Mouse (Mus musculus): ENCODE data around the gene Ankrd61.

The Ankrd61 gene

DNA sequence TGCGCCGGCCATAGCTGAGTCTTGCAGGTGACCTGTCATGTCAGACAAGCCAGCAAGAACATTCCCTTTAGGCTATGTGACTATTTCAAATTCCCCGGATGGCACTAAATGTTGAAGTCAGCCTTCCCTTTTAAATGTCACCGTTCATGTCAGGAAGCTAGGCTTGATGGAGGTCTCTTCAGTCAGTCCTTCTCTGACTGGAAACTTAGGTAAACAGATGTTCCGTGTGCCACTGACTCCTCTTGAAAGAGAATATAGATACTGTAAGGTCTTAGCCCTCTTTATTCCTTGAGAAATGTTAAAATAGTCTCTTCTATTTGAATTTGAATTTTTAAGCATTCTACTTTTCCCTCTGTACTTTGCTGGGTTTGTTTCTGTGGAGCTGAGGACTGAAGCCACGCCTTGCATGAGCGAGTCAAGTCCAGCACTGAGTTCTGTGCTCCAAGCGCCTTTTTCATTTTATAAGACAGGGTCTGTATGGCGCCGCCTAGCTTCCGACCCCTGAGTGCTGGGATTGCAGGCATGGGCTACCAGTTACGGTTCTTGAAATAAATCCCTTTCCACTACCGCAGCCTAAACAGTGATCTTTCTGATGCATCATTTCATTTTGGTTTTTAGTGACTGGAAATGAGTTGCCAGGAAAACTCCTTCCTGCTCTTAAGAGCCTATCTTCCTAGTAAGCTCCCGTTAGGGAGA, at the start of gene Ankrd61:
Gene Ankrd61, minus strand, starts transcription at position 51 of the 696 bp plus-strand sequence.
- DNase-seq (ENCODE audit: low read depth) = no peak

DNA sequence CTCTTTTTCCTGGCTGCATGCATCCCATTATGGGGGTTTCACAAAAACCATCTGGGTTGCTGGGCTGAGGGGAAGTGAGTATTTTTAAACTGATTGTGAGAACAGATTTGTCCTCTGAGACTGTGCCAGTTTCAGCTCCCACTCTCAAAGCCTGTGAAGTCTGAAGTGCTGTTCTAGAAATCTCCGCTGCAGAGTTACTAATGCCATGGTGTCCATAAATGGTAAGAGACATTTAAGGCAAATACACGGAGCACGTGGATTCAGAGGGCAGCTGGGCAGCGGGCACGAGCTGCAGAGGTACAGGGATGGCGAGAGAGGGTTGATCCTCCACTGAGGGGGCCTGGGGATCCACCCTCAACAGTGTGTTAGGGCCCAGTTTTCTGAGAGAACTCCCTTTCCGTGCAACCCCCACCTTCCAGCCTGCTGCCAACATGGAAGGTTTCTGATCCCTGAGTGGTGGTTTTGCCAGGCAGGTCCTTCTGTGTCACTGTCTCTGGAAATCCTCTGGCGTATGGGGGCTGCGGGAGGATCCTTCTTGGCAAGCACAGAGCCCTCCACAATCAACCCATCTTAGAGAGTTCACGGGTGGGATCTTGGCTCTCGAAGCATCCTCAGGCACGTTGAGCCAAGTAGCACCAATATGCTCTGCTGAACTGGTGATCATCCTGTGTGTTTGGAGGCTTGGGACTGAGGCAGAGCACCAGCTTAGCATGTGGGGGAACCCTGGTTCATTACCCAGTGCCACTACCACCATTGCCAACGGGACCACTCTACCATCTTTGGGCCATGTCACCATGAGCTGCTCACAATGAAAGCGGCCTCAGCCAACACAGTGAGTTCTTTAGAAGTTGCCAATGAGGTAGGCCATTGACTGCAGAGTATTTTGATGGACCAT, 46.0 kb upstream of the Ankrd61 start:
- DNase-seq (ENCODE audit: low read depth) = no peak

DNA sequence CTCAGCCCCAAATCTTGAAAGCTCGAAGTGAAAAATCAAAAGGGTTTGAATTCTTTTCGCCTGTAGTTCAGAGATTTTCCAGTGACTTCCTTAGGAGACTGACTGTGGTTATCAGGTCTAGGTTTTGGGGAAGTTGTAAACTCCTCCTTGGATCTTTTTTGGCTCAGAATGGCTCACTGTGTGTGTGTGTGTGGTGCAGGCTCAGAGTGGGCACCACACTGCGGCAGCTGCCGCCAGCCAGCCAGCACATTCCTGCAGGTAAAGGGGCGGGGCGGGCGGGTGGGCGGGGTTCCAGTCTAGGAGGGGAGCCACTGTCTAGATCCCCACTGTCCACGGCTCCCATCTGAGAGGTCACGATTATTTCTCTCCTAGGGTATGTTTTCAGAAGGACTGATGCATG, 44.1 kb upstream of the Ankrd61 start:
- DNase-seq (ENCODE audit: low read depth) = no peak

DNA sequence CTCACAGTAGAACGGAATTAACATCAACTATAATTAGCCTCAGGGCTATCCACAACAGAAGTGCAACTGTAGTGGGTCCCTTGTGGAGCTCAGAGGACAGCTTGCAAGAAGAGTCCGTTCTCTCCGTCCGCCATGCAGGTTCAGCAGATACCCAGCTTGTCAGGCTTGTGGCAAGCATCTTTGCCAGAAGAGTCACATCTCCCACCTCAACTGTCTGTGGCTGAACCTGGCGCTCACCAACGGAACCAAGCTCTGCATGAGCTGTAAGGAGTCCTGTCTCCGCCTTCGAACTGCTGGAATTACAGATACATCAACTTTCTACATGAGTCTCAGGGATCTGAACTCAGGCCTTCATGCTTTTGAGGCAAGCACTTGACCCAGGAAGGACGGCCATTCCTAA, 38.7 kb upstream of the Ankrd61 start:
- DNase-seq (ENCODE audit: low read depth) = no peak

DNA sequence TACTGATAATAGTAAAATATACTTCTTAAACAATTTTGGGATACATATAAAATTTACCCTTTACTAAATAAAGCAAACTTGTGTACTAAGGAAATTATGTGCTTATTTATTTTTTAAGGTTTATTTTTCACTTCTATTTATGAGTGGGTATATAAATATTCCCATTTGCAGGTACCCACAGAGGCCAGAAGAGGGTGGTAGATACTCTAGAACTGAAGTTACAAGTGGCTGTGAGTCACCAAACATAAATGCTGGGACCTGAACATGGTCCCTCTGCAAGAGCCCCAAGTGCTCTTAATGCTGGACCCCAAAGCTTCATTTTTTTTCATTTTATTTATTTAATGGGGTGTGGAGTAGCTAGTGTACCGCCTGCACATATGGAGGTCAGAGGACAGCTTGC, 36.4 kb upstream of the Ankrd61 start:
- DNase-seq (ENCODE audit: low read depth) = no peak

DNA sequence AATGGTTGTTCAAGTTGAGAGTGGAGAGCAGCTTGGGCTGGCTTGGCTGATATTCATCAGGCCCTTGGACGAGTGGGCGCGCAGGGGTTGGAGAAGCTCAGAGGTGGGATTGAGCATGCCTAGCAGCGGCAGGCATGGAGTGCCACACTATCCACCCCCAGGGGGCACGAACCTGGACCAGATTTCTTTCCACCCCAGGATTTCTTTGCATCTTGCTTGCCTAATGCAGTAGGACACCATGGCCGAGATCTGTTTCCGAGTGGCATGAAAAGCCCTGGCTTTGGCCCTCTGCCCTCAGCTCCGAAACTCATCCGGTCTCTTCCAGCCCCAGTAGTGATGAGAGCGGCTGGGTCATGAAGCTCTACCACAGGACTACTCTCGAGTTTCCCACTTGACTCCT, 35.9 kb upstream of the Ankrd61 start:
- no peak for DNase-seq (ENCODE audit: low read depth)

DNA sequence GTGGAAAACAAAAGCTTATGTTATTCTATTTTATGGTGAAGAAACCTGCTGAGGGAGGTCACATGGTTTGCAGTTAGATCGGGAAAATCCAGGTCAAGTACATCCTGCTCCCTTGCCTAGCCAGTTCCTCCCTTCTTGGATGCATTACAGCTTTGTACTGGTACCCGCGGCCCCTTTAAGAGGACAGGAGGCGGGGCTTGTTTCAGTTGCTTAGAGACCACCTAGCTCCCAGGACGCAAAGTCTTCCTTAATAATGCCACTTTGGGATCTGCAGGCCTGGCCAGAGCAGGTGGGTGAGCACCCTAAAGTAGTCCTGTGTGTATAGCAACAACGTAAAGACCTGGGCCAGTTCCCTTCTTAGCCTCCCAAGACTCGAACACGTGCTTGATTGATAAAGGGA, 35.3 kb upstream of the Ankrd61 start, which contains the start of gene Rsph10b:
Gene Rsph10b, plus strand, starts transcription at position 205 of the 400 bp plus-strand sequence.
- no peak for DNase-seq (ENCODE audit: low read depth)

DNA sequence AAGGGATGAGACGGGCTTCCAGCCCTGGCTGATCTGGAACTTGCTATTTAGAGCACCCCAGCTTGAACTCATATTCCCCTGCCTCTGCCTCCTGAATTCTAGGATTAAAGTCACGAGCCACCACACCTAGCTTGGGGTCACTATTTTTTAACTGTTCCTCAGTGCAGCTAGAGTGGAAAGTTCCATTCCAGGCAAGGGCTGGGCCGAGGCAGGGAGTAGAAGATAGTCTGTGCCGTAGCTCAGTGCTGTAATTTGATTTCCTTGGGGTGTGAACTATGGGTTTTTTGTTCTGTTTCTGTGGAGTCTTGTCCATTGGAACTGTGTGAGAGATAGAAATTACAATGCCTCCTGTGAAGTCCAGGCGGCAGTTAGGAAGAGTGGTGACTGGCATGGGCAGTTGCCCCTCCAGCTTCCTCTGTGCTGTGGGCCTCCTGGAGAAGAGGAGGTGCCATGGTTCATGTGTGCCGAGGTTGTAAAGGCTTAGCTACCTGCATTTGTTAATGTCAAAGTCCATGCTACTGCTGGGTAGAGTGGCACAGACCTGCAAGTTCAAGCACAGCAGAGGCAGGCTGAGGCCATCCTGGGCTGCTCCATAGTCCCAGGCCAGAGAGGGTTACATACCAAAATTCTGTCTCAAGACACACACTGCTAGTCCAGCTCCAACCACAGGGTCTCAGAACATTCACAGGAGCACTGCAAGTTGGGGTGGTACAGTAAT, 34.5 kb upstream of the Ankrd61 start:
- DNase-seq (ENCODE audit: low read depth) = no peak

DNA sequence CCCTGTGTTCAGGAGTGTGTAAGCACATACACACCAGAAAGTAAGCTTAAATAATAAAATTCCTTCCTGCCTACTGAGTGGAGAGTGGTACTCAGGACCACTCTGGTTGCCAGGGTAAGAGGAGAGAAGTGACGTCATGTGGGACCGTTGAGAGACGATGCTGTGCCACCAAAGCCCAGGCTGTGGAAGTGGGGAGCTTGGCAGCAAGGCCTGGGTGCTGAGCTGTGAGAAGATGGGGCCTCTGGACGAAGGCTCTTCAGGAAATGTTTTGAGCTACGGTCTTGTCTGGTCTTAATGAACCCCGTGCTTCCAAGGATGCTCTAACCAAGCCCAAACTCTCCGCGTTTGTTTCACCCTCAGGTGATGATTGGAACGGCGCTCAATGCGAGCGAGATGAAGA, 33.2 kb upstream of the Ankrd61 start:
- no peak for DNase-seq (ENCODE audit: low read depth)

DNA sequence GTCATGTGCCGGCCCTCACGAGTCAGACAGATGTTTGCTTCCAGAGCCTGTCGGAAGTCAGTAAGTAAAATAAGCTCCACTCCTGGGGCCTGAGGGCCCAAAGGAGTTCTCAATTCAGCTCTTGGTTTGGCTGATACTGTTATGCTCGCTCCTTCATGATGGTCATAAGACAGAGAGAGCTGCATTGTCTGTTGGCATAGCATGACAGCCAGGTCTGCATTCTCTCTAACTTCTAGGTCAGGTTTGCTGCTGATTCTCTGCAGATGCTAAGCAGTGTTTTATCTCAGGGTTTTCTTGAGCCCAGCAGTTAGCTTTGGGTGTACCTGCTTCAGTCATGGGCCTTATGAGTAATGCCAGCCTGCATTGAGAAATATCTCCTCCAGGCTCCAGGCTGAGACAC, 31.8 kb upstream of the Ankrd61 start:
- no peak for DNase-seq (ENCODE audit: low read depth)

DNA sequence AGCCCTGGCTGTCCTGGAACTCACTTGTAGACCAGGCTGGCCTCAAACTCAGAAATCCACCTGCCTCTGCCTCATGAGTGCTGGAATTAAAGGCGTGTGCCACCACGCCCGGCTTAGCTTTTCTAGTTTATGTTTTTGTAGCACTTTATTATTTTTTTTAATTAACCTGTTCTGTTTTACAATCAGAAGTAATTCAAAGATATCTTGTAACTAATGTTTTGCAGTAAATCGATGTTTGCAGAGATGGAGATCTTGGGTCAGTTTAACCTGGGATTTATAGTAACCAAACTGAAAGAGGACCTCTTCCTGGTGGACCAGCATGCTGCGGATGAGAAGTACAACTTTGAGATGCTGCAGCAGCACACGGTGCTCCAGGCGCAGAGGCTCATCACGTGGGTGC, 30.4 kb upstream of the Ankrd61 start, which contains the start of gene Gm42421:
Gene Gm42421, plus strand, starts transcription at position 301 of the 400 bp plus-strand sequence.
- DNase-seq (ENCODE audit: low read depth) = no peak

DNA sequence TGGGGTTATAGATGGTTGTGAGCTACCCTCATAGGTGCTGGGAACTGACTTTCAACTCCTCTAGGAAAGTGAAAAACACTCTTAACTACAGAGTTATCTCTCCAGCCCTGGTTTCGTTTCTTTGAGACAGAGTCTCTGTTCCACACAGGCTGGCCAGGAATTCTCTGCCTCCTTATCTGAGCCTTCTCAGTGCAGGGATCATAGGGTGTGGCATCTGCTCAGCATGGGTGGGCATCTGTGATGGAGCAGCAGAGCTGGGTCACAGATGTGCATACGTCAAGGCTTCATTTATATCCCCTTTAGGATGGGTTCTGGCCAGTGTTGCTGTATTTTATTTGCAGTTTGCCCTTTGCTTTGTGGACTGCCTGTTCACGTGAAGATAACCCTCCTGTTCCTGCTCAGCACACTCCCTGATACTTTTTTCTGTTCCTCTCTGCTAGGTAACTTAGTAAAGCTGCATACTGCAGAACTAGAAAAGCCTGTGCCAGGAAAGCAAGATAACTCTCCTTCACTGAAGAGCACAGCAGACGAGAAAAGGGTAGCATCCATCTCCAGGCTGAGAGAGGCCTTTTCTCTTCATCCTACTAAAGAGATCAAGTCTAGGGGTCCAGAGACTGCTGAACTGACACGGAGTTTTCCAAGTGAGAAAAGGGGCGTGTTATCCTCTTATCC, 27.4 kb upstream of the Ankrd61 start:
- DNase-seq (ENCODE audit: low read depth) = no peak

DNA sequence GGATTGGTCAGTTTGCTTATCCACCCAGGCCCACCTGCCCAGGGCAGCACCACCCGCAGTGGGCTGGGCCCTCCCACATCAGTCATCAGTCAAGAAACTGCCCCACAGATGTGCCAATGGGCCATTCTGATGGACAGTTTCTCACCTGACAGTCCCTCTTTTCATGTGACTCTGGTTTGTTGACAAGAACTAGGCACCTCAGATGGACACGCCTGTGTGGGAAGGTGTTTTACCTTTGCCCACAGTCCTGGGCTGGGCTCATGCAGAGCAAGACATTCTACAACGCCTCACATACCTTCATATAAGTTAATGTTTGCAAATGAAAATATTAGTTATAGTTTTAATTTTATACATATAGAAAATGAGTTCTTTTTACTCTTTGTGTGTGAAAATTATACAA, 20.6 kb upstream of the Ankrd61 start:
- no peak for DNase-seq (ENCODE audit: low read depth)

DNA sequence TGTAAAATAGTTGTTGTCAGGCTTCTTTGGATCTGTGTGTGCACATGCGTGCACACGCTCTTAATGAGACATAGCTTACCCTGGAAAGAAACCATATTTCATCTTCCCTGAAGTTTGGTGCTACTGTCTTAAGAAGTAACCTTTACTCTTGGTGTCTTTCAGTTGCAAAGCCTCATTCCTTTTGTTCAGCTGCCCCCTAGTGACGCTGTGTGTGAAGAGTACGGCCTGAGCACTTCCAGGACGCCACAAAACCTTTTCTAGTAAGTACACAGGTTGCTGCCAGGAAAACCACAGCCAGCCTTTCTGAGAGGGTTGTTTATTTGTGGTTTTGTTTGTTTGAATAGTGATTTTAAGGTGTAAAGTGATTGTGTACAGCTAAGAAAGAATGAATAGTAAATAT, 19.9 kb upstream of the Ankrd61 start:
- peak; percentile 61 for DNase-seq (ENCODE audit: low read depth)

DNA sequence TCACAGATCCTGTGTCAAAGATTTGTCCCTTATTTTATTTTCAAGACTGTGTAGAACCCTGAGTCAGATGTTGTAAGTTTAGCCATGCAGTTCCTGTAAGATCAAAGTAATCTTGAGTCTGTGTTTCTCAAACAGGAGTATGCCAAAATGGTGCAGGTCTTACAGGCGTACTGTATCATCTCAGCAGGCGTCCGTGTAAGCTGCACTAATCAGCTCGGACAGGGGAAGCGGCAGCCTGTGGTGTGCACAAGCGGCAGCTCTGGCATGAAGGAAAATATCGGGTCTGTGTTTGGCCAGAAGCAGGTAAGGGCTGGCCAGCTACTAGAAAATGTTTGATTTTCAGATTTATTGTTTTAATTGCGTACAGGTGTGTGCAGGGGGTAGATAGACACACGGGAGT, 18.7 kb upstream of the Ankrd61 start:
- DNase-seq (ENCODE audit: low read depth) = no peak

DNA sequence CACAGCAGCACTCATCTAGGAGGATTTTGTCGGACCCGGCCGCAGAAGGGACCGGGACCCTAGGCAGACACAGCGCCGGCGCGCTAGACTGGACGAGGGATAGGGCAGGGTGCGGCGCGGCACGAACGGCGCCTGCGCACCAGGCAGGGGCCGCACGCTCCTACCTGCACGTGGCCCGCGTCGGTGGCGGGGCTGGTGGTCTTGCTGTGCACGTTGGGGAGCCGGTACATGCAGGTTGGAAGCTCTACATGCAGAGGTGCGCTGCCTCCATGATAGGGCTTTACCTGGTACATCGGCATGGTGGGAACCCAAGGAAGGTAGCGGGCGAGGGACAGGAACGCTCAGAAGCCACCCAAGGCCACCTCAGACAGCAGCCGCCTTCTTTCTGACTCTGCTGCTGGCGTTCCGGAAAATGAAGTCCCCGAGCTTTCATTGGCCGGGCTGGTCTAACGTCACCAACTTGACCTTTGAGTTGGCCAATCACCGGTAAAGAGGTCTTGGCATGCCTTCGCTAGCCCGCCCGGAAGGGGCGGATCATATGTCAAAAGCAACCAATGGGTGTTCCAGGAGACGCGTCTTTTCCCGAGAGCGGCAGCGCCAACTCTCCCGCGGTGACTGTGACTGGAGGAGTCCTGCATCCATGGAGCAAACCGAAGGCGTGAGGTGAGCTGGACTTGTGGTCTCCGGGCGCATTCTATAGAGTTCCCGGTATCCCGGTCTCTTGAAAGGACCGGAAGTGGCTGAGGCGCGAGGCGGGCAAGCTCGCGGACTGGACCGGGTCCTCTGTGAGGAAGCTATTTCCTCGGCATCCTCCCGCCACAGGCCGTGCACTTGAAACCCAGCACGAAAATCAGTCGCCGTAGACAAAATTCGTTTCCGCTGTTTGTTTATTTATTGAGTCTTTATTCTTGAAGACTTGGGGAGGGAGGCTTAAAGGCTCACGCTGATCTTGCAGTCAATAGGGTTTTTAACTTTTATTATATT, 12.2 kb upstream of the Ankrd61 start, which contains the start of the genes Aimp2 and Pms2:
Gene Aimp2, minus strand, starts transcription at position 431 of the 984 bp plus-strand sequence.
Gene Pms2, plus strand, starts transcription at position 548 of the 984 bp plus-strand sequence.
- peak; percentile 98 for DNase-seq (ENCODE audit: low read depth)

DNA sequence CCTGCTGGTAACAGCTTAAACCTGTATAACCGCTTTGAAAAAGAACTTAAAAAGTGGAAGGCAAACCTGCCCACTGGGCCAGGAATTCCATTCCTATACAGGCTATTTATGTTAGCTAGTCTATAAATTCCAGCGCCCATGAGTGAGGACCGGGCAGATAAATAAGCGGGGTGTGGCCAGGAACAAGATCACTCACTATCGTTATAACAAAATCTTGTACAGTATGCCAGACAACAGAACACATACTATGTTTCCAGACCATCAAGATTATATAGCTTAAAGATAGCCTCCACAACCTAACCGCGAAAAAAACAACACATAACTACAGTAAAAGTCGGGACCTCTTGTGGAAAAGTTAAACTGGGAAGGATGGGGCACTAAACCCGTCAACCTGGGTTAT, 11.4 kb upstream of the Ankrd61 start:
- DNase-seq (ENCODE audit: low read depth) = no peak

DNA sequence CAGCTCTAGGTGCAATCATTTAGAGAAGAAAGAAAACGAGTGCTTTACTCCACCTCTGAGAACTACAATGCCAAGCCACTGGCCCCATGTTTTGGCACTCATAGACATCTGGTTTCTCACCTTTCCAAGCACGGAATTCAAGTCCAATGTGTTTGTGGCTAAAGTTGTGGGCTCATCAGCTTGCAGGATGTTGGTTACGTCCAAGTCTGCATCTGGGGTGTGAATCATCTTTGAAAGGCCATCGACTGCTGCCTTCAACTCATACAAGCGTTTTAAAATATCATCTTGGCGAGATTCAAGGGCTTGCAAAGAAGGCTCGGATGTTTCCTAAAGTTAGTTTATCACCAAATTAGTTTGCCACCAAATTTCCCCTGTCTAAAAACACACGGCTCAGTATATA, 8.9 kb upstream of the Ankrd61 start:
- DNase-seq (ENCODE audit: low read depth) = no peak

DNA sequence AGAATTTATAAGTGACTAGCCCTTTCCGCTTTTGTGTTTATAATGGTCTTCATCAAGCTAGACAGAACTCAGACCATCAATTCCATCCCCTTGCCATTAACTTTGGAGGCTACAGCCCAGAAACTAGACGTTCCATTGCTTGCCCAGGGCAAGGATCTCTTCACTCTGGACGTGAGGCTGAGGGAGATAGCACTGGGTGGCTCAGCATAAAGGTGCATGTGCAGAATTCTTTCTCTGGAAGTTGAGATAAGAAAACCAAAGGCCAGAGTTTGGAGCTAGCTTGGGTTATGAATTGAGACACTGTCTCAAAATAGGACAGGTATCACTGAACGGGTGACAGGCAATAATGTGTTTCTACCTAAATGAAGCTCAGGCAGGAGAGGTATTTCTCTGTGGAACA, 6.3 kb upstream of the Ankrd61 start:
- DNase-seq (ENCODE audit: low read depth) = no peak

DNA sequence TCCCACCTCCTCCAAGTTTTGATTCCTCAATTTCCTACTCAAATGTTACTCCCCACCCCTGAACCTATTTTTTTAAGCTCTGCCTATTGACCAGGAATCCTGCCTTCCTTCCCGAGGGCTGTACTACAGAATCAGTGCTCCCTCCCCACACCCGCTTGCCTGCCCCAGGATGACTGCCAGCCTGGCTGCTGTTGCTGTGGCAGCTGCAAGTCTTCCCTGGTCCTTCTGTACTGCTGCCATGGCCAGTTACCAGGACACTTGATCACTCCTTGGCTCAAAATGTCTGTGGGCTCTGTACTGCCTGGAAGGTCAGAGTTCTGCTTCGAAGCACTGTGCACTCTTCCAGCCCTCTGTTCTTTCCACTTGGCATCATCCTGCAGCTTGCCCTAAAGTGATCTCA, 4.6 kb upstream of the Ankrd61 start:
- peak; percentile 31 for DNase-seq (ENCODE audit: low read depth)

DNA sequence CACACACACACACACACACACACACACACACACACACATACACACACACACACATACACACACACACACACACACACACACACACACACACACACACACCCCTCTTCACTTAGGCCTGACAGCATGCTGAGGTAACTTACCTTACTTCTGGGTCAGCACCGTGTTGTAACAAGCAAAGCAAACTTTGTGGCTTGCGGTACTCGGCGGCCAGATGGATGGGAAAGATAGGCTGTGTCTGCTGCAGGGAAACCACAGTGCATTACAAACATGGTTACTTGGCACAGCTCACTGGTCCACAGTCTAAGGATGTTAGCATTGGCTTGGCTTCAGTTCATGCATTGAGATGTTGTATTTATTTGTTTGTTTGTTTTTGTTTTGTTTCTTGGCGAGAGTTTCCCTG, 4.1 kb downstream of the Ankrd61 start:
- no peak for DNase-seq (ENCODE audit: low read depth)
